Mouse (Mus musculus) heart, postnatal 36 days (tissue): ENCODE measurements around the gene 2900026A02Rik. TPM values are rescaled to one million over a fixed set of nuclear protein-coding genes. Genes with fewer than 3 reads are reported as not detected.

Source experiments
- DNase-seq, 2 experiments: peaks; one replicate each; pipeline ENCODE4 v3.0.0; 2021 to 2022
- intact Hi-C: fragments of 180-260 bp; cut with DNase I; formaldehyde crosslinking; loops from one replicate; pipeline ENCODE4 v1.15.1; 2025
- total RNA-seq, 2 experiments: library from RNA; stranded (reverse); gene quantifications; 2 replicates each; pipeline ENCODE4 v1.2.3; 2021

The 2900026A02Rik gene
- total RNA-seq, 2 experiments from 2014 or later: 21.0 to 23.6 TPM

GRCm38 (mm10) chr5:113179843-113180682 is 41.0 kb downstream of the 2900026A02Rik start:
- DNase-seq: peak; percentile 92 to 93
- intact Hi-C loops: loop anchor here (1.0 to 5.0 kb wide), 5 partner anchors 17 to 132 kb away; partner anchors contain the start of genes 2900026A02Rik, Sgsm1 and Tmem211

- DNase-seq: no peak
- intact Hi-C loops: loop anchor here (5.0 kb wide), 1 partner anchor 133 kb away; the partner anchor contains the start of gene Sgsm1
Measured at GRCm38 (mm10) chr5:113179451-113179842, 41.6 kb downstream of the 2900026A02Rik start.

- intact Hi-C loops: loop anchor here (1.0 to 5.0 kb wide), 2 partner anchors 50 to 136 kb away; partner anchors contain the start of genes Sgsm1 and Tmem211
- DNase-seq: no peak
Measured at GRCm38 (mm10) chr5:113175976-113176375, 45.1 kb downstream of the 2900026A02Rik start.

- DNase-seq: peak in 1 of 2 experiments; percentile 56
- intact Hi-C loops: loop anchor here (1.0 to 5.0 kb wide), 2 partner anchors 51 to 137 kb away; partner anchors contain the start of genes Sgsm1 and Tmem211
Measured at GRCm38 (mm10) chr5:113174916-113175692, 45.9 kb downstream of the 2900026A02Rik start.

GRCm38 (mm10) chr5:113173318-113173717 is 47.7 kb downstream of the 2900026A02Rik start:
- intact Hi-C loops: no loop called here
- DNase-seq: peak; percentile 75 to 78

- intact Hi-C loops: no loop called here
- DNase-seq: no peak
Measured at GRCm38 (mm10) chr5:113171968-113172578, 49.0 kb downstream of the 2900026A02Rik start.

GRCm38 (mm10) chr5:113170064-113170754 is 50.8 kb downstream of the 2900026A02Rik start:
- intact Hi-C loops: no loop called here
- peak in 1 of 2 experiments; percentile 38 for DNase-seq

- DNase-seq: peak in 1 of 2 experiments; percentile 59
- intact Hi-C loops: loop anchor here (1.0 to 10.0 kb wide), 2 partner anchors 68 to 293 kb away; no protein-coding TSS in a partner anchor
Measured at GRCm38 (mm10) chr5:113167733-113168132, 53.3 kb downstream of the 2900026A02Rik start.

- intact Hi-C loops: loop anchor here (10.0 kb wide), 1 partner anchor 291 kb away; no protein-coding TSS in a partner anchor
- no peak for DNase-seq
Measured at GRCm38 (mm10) chr5:113165481-113165880, 55.6 kb downstream of the 2900026A02Rik start.

GRCm38 (mm10) chr5:113164873-113165441 is 56.1 kb downstream of the 2900026A02Rik start:
- DNase-seq: peak in 1 of 2 experiments; percentile 38
- intact Hi-C loops: loop anchor here (10.0 kb wide), 1 partner anchor 290 kb away; no protein-coding TSS in a partner anchor

GRCm38 (mm10) chr5:113164448-113164847 is 56.6 kb downstream of the 2900026A02Rik start:
- intact Hi-C loops: loop anchor here (10.0 kb wide), 1 partner anchor 290 kb away; no protein-coding TSS in a partner anchor

GRCm38 (mm10) chr5:113163116-113163515 is 57.9 kb downstream of the 2900026A02Rik start:
- no peak for DNase-seq
- intact Hi-C loops: loop anchor here (10.0 kb wide), 1 partner anchor 288 kb away; no protein-coding TSS in a partner anchor

More at GRCm38 (mm10) chr5:113164448-113164847, 56.6 kb downstream of the 2900026A02Rik start:
- no peak for DNase-seq

- intact Hi-C loops: loop anchor here (10.0 kb wide), 1 partner anchor 288 kb away; no protein-coding TSS in a partner anchor
Measured at GRCm38 (mm10) chr5:113162699-113163098, 58.3 kb downstream of the 2900026A02Rik start.

GRCm38 (mm10) chr5:113161576-113161975 is 59.5 kb downstream of the 2900026A02Rik start:
- DNase-seq: no peak
- intact Hi-C loops: loop anchor here (10.0 kb wide), 1 partner anchor 287 kb away; no protein-coding TSS in a partner anchor

More at GRCm38 (mm10) chr5:113162699-113163098, 58.3 kb downstream of the 2900026A02Rik start:
- DNase-seq: no peak

- intact Hi-C loops: loop anchor here (10.0 kb wide), 1 partner anchor 286 kb away; no protein-coding TSS in a partner anchor
- DNase-seq: no peak
Measured at GRCm38 (mm10) chr5:113160320-113160719, 60.7 kb downstream of the 2900026A02Rik start.

- intact Hi-C loops: no loop called here
- no peak for DNase-seq
Measured at GRCm38 (mm10) chr5:113158759-113159355, 62.2 kb downstream of the 2900026A02Rik start.

GRCm38 (mm10) chr5:113157588-113157987 is 63.4 kb downstream of the 2900026A02Rik start:
- intact Hi-C loops: no loop called here
- DNase-seq: no peak

- no peak for DNase-seq
- intact Hi-C loops: no loop called here
Measured at GRCm38 (mm10) chr5:113157006-113157405, 64.0 kb downstream of the 2900026A02Rik start.
